Mouse (Mus musculus): ENCODE data around the gene Zar1. TPM values are rescaled to one million over a fixed set of nuclear protein-coding genes. Genes with fewer than 3 reads are reported as not detected.
"Not testable (repeated sequence)": the region's sequence is repeated elsewhere in the genome, so short reads cannot be mapped to it uniquely, and the experiment has no call there.

The Zar1 gene
- polyA plus RNA-seq (2012) = not detected in 2 replicates

- not testable (repeated sequence) for TF ChIP-seq GATA1 (IDR thresholded peaks at IDR 0.05; ENCODE audit: low read length)
Measured at GRCm38 (mm10) chr5:72580970-72581332, at the start of gene Zar1. Gene Zar1, minus strand, starts transcription at chr5:72581254.

- no peak for TF ChIP-seq GATA1 (IDR thresholded peaks at IDR 0.05; ENCODE audit: low read length)
Measured at GRCm38 (mm10) chr5:72630026-72630425, 49.0 kb upstream of the Zar1 start.

GRCm38 (mm10) chr5:72621022-72621421 lies 40.0 kb upstream of the Zar1 start:
- TF ChIP-seq GATA1 (IDR thresholded peaks at IDR 0.05; ENCODE audit: low read length) = no peak

GRCm38 (mm10) chr5:72617413-72617812 lies 36.4 kb upstream of the Zar1 start:
- TF ChIP-seq GATA1 (IDR thresholded peaks at IDR 0.05; ENCODE audit: low read length) = no peak

- TF ChIP-seq GATA1 (IDR thresholded peaks at IDR 0.05; ENCODE audit: low read length) = no peak
Measured at GRCm38 (mm10) chr5:72603138-72603537, 22.1 kb upstream of the Zar1 start.

GRCm38 (mm10) chr5:72601006-72601405 lies 20.0 kb upstream of the Zar1 start:
- no peak for TF ChIP-seq GATA1 (IDR thresholded peaks at IDR 0.05; ENCODE audit: low read length)

- no peak for TF ChIP-seq GATA1 (IDR thresholded peaks at IDR 0.05; ENCODE audit: low read length)
Measured at GRCm38 (mm10) chr5:72587192-72587681, 6.2 kb upstream of the Zar1 start, which contains the start of gene Gm5868. Gene Gm5868, minus strand, starts transcription at chr5:72587551.

GRCm38 (mm10) chr5:72565621-72566020 lies 15.4 kb downstream of the Zar1 start:
- TF ChIP-seq GATA1 (IDR thresholded peaks at IDR 0.05; ENCODE audit: low read length) = no peak

- TF ChIP-seq GATA1 (IDR thresholded peaks at IDR 0.05; ENCODE audit: low read length) = no peak
Measured at GRCm38 (mm10) chr5:72560976-72561628, 20.0 kb downstream of the Zar1 start.

- TF ChIP-seq GATA1 (IDR thresholded peaks at IDR 0.05; ENCODE audit: low read length) = no peak
Measured at GRCm38 (mm10) chr5:72559544-72560049, 21.5 kb downstream of the Zar1 start, which contains the start of gene Nfxl1. Gene Nfxl1, minus strand, starts transcription at chr5:72559684.

- TF ChIP-seq GATA1 (IDR thresholded peaks at IDR 0.05; ENCODE audit: low read length) = no peak
Measured at GRCm38 (mm10) chr5:72558716-72559526, 22.1 kb downstream of the Zar1 start.

GRCm38 (mm10) chr5:72556245-72556644 lies 24.8 kb downstream of the Zar1 start:
- TF ChIP-seq GATA1 (IDR thresholded peaks at IDR 0.05; ENCODE audit: low read length) = no peak

GRCm38 (mm10) chr5:72551209-72551608 lies 29.8 kb downstream of the Zar1 start:
- TF ChIP-seq GATA1 (IDR thresholded peaks at IDR 0.05; ENCODE audit: low read length) = no peak

GRCm38 (mm10) chr5:72528896-72529295 lies 52.2 kb downstream of the Zar1 start:
- no peak for TF ChIP-seq GATA1 (IDR thresholded peaks at IDR 0.05; ENCODE audit: low read length)

Other genes with a start within 250 kb of the Zar1 start
- gene Corin, start 76.8 kb downstream of the Zar1 start, polyA plus RNA-seq (2012) = not detected in 2 replicates
- 9.7 and 15.3 TPM in 2 replicates for gene Nfxl1, start 21.6 kb downstream of the Zar1 start, polyA plus RNA-seq (2012)
- not detected in 2 replicates for gene Gm5868, start 6.3 kb upstream of the Zar1 start, polyA plus RNA-seq (2012)
- gene Cnga1, start 63.0 kb upstream of the Zar1 start, polyA plus RNA-seq (2012) = not detected in 2 replicates
- gene Nipal1, start 66.5 kb upstream of the Zar1 start, polyA plus RNA-seq (2012) = not detected in 2 replicates
- not detected in 2 replicates for gene Txk, start 171.5 kb upstream of the Zar1 start, polyA plus RNA-seq (2012)

All from G1E-ER4 (cell line).